Mouse (Mus musculus) spleen, postnatal 36 days (tissue): ENCODE data around the gene Gsdma.
"Not testable (repeated sequence)": the region's sequence is repeated elsewhere in the genome, so short reads cannot be mapped to it uniquely, and the experiment has no call there.

Experiments used
- DNase-seq, 2 experiments: peaks; one replicate each; pipeline ENCODE4 v3.0.0; 2022; ENCODE audit warnings: low spot score in 2 of 2, mixed read lengths in 1 of 2

Gene Gsdma

DNA sequence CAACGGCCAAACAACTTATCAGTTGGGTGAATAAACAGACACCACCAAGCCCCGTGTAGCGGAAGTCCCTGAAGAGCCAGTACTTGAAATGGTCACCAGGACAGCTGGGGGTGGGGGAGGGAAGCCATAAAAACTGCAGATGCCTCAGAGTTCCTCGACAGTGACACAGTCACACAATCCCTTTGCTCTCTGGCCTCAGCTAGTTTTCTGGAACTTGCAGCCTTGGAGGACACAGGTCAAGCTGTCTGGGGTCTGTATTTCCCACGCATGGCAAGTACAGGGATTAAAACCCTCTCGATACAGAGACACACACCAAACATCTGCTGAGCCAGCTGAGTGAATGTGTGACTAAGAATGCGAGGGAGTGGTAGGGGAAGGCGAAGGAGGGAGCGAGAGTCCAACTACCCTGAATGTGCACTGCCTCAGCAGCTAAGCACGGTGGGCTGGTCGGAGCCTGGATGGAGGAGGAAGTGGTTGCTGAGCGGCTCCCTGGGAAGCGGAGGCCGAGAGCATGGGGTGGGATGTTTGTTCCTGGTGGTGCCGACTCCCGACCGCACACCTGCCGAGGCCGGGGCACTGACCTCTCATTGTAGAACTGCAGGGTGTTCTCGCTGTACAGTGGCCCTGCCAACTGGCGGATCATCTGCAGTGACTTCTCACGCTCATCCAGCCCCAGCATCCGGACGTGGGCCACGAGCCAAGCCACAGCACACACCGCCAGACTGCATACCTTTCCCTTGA, 45.0 kb downstream of the Gsdma start:
- no peak for DNase-seq

DNA sequence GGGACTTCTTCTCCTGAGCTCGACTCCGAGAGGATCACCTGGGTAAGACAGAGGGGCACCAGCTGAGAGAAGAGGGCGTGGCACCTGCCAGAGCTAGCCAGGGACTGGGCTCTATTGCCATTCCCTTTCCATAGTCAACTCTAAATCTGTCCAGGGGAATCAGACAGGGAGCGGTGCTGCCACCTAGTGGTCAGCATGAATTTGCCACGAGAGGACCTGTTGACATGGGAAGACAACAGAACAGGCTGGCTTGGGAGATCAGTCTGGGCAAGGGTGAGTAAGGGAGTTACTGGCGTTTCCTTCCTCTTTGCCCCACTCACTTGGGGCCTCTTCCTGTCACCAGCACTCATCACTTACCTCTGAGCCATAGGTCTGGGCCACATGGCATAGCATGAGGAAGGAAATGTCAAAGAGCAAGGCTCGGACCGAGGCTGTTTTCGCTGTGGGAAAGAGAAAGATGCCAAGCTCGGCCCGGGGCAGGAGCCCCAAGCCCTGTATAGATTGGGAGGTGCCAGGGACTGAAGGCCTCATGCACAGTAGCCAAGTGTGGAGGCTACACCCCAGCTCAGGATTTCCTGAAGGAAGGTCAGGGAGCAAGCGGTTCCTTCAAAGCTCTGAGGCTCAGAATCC, 46.4 kb downstream of the Gsdma start:
- DNase-seq, result peak; percentile 36 to 61

DNA sequence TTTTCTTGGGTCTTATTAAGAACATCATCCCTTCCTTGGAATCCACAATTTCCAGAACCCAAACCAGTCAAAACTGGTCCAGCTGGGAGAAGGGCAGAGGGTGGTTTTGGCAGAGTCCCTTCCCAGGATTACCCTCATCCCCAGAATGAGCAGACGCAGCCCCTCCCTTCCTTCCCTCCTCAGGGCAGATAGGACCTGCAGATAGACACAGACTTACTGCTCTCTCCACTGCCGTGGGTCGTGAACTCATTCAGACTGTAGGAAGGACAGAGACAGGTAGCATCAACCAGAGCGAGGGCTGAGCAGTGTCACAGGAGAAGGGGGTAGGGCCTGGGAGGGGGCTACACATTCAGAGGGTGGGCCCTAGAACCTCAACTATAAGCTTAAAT, 46.9 kb downstream of the Gsdma start:
- no peak for DNase-seq

DNA sequence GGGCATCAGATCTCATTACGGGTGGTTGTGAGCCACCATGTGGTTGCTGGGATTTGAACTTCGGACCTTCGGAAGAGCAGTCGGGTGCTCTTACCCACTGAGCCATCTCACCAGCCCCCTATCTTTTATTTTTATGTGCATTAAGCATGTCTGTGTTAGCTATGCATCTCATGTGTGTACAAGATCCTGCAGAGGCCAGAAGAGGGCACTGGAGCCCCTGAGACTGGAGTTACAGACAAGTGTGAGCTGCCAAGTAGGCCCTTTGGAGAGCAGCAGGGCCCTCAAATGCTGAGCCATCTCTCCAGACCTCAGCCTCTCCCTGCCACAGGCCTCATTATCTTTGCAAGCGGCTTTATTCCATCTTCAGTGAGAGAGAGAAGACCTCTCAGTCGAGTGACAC, 47.9 kb downstream of the Gsdma start:
- DNase-seq, result not testable (repeated sequence)

DNA sequence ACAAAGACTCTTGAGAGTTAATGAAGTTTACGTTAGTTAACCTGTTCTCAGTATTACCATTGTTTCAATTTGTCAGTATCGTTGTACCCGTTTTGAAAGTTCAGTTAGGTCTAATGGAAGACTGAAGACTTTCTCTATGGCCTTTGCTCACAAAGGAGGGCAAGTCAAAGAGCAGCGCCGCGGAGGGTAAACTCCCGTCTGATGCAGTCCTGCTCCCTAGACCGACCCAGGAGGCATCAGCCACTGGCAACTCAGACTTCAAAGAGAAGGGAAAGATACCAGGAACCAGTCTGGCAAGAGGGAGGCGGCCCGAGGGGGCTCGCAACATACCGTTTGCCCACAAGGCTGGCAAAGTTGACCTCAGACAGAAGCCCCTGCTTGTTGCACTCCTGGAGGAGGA, 49.6 kb downstream of the Gsdma start:
- DNase-seq, result no peak

DNA sequence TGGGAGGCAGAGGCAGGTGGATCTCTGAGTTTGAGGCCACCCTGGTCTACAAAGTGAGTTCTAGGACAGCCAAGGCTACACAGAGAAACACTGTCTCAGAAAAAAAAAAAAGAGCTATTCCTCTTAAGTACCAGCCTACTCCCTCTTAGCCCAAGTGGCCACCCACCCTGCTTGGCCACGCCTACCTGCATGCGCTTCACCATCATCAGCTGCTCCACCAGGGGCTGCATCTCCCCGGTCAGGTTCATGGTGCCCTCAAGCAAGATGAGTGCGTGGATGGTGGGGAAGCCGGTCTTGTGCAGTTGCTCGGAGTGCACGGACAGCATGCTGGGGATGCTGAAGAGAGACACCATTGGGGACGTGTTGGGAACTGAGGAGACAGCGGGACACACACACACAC, 51.8 kb downstream of the Gsdma start:
- no peak for DNase-seq

DNA sequence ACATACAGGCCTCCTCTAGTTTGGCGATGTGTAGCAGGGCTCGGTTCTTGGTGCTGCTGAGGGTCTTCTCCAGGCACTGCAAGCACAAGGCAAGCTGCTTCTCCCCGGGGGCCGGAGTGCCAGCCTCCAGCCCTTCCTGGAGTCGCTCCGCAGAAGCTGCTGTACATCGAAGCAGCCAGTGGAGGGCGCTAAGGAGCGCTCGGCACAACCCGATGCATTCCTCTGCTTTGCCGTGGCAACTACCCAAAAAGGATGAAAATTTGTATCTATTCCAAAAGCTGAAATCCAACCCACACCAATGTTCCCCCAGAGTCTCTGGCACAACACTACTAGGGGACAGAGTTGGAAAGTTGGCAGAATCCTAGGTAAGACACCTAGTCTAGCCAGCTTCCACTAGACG, 53.8 kb downstream of the Gsdma start:
- DNase-seq, result peak; percentile 28 to 38

DNA sequence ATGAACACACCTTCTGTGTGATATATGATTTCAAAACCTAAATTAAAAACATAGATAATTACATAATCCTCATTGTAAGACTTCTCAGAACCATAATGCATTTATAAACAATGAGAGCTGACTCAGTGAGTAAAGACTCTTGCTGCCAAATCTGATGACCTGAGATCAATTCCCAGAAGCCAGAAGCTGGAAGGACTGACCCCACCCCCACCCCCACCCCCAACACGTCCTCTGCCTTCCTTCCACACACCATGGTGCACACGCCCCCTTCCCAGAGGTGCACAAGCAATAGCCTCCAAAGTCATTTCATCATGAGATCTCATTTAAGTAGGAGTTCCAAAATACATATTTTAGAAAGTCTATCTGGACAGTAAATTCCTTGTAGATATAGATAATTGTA, 56.6 kb downstream of the Gsdma start:
- no peak for DNase-seq

DNA sequence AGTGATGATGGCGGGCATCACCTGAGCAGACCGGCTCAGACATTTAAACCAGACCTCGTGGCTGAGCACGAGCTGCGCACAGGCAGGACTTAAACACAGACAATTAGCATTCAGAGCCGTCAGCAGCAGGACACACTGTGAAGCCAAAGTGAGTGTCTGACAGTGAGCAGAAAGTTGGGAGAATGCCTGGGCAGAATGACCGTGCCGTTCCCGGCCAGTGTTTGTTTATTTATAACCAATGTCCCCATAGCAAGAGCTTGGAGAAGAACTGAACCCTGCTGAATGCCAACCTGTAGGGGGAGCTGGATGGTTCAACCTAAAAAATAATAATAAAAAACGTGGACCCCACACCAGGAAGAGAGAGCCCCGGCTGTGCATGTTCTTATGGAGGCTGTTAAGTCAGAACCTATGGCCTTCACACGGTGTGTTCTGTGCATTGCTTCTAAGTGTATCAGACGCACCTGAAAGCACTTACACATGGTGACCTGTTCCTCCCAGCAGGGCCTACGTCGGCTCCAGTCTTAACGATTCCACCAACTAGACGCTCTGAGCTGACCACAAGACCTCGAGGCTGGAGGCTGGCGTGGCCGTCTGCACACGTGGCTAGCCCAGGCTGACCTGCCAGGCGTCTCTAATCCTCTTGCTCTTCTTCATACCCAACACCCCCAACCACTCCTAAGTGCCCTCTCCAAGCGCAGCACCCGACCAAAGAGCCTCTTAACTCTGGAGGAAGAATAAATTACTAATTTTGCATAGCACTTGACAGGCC, 57.5 kb downstream of the Gsdma start:
- no peak for DNase-seq

DNA sequence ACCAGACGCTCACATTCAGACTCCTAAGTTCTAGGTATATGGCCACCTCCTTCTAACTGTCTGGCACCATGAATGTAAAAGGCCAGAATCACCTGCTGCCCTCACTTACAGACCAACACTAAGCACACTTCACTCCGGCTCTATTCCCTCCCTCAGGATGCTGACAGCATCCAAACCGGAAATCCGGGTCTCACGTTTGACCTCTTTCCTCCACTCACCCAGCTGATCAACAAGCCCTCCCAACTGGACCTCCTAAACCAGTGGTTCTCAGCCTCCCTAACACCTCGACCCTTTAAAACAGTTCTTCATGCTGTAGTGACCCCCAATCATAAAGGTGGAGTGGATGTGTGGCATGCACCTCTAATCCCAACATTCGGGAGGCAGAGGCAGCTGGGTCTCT, 58.9 kb downstream of the Gsdma start:
- no peak for DNase-seq

DNA sequence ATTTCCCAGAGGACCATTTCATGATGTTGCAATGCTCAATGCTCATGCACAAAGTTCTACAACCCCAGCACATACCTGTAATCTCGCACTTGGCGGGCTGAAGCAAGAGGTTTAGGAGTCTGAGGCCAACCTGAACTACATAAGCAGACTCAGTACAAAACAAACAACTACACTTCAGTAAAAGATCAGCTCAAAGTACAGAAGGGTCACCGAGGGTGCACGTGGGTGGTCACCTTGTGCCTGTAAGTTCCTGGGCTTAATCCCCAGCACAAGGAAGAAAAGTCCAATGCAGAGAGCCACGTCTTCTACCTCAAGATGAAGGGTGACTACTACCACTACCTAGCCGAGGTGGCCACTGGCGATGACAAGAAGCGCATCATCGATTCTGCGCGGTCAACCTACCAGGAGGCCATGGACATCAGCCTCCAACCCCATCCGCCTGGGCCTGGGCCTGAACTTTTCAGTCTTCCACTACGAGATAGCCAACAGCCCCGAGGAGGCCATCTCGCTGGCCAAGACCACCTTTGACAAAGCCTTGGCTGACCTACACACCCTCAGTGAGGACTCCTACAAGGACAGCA, 61.9 kb downstream of the Gsdma start:
- no peak for DNase-seq
